Mouse (Mus musculus) cortical plate, adult 2 months (tissue): ENCODE measurements at regions not wholly inside any gene's neighbourhood (a gene's known extent, or its start where the extent isn't known, plus 50 kb on each side); places are given as distances from the start of the nearest gene placed in this dataset.

Experiments
- CTCF ChIP-seq: fragments of 200-500 bp; IDR thresholded peaks from 2 replicates; pipeline ENCODE4 v1.5.1; 2011; ENCODE audit warnings: mild to moderate bottlenecking, control low read depth, low read length; ENCODE audit not compliant: insufficient read depth; ENCODE audit errors: extremely low read depth
- POLR2A ChIP-seq: fragments of 200-500 bp; IDR thresholded peaks from 2 replicates; pipeline ENCODE4 v1.6.1; 2011; ENCODE audit warnings: mild to moderate bottlenecking, low read length, control low read depth; ENCODE audit not compliant: insufficient read depth; ENCODE audit errors: extremely low read depth

GRCm38 (mm10) chr17:66221256-66221655 lies 97.9 kb downstream of the Ddx11 start:
- TF ChIP-seq CTCF (peak; percentile 94), POLR2A (no peak)
